Mouse (Mus musculus) neural tube, embryonic 11.5 days (tissue): ENCODE data around the gene Trappc2l. TPM values are rescaled to one million over a fixed set of nuclear protein-coding genes. Genes with fewer than 3 reads are reported as not detected.

ENCODE experiments used
- ATAC-seq: fragments of 200-750 bp; cut with Nextera tagmentation; 2 replicates; pipeline ENCODE4 v1.8.0; 2017; ENCODE audit warnings: moderate number of reproducible peaks, mild to moderate bottlenecking, moderate TSS enrichment, moderate library complexity; ENCODE audit not compliant: insufficient read depth, low FRiP score, low TSS enrichment
- DNase-seq: peaks from one replicate; pipeline ENCODE4 v3.0.0-alpha.2; 2015; ENCODE audit warnings: low spot score
- H3K27ac ChIP-seq: fragments of 300-500 bp; sonication (generic); 2 replicates; pipeline ENCODE4 v1.5.1; 2014; ENCODE audit warnings: low read depth, mild to moderate bottlenecking, low read length
- H3K27me3 ChIP-seq: fragments of 300-500 bp; sonication (generic); 2 replicates; pipeline ENCODE4 v1.6.1; 2014; ENCODE audit warnings: mild to moderate bottlenecking, low read length, mixed read lengths; ENCODE audit not compliant: control insufficient read depth, insufficient read depth
- H3K36me3 ChIP-seq: fragments of 300-500 bp; sonication (generic); 2 replicates; pipeline ENCODE4 v1.6.1; 2014; ENCODE audit warnings: mild to moderate bottlenecking, low read length, moderate library complexity, mixed read lengths; ENCODE audit not compliant: control insufficient read depth, insufficient read depth
- H3K4me1 ChIP-seq: fragments of 300-500 bp; sonication (generic); 2 replicates; pipeline ENCODE4 v1.6.1; 2014; ENCODE audit warnings: low read length, mixed read lengths; ENCODE audit not compliant: control insufficient read depth, insufficient read depth
- H3K4me2 ChIP-seq: fragments of 300-500 bp; sonication (generic); 2 replicates; pipeline ENCODE4 v1.6.1; 2014; ENCODE audit warnings: low read depth, mild to moderate bottlenecking, moderate library complexity
- H3K4me3 ChIP-seq: fragments of 300-500 bp; sonication (generic); 2 replicates; pipeline ENCODE4 v1.5.1; 2014; ENCODE audit warnings: low read depth, low read length
- H3K9ac ChIP-seq: fragments of 300-500 bp; sonication (generic); 2 replicates; pipeline ENCODE4 v1.6.1; 2014; ENCODE audit warnings: mild to moderate bottlenecking, low read length
- H3K9me3 ChIP-seq: fragments of 300-500 bp; sonication (generic); 2 replicates; pipeline ENCODE4 v1.6.1; 2016; ENCODE audit warnings: low read length; ENCODE audit not compliant: control insufficient read depth
- WGBS: fragments of 180-500 bp; shearing (Covaris S2); extraction: QIAGEN DNeasy Blood & Tissue Kit; methylation state at CpG from one replicate; pipeline ENCODE4 v1.1.7; 2014; 5-methylcytosine and 5-hydroxymethylcytosine counted together
- polyA plus RNA-seq: library from polyadenylated mRNA; unstranded; fragments of >200 nt; fragmentation: Nextera tagmentation; extraction: Ambion mirVana; gene quantifications from 2 replicates; pipeline ENCODE4 v1.2.1, GENCODE M21; 2014

The Trappc2l gene
- polyA plus RNA-seq, 1 experiment from 2014 or later: 59.7 TPM

DNA sequence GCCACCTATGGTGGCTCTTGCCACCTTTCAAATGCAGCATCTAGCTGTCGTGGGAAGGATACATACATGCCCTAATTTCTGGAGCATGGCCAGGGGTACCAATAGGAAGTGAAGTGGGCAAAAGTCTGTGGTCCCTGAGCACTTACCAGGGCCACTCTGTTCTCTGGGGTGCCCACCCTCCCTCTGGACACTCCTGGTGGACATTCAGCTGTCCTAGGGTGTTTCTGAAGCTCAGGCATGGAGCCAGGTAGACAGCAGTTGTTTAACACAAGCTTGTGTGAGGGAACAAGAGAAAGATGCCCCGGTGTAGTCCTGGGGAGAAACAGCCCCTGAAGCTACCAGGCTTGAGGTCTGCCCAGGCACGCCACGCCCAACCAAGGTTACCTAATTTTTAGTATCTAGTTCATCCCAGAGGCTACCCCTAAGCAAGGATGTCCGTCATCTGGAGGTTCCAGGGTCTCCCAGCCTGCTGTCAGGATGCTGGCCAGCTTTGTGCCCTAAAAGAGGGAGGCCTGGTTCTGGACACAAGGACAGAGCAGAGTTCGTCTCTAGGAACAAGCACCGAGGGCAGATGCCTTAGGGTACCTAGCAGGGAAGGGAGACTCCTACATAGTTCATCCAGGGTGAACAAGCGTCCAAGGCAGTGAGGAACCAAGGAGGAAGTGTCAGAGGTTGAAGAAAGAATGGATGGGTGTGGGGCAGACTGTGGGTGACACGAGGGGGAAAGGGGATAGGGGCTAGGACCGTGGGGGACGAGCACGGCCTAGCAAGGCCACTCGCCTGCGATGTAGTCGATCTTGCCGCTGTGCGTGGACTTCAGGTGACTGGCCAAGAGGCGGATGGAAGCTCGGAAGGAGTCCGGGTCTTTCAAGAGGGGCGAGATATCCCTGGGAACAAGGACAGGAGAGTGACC lies 35.4 kb upstream of the Trappc2l start:
- no peak for ATAC-seq

DNA sequence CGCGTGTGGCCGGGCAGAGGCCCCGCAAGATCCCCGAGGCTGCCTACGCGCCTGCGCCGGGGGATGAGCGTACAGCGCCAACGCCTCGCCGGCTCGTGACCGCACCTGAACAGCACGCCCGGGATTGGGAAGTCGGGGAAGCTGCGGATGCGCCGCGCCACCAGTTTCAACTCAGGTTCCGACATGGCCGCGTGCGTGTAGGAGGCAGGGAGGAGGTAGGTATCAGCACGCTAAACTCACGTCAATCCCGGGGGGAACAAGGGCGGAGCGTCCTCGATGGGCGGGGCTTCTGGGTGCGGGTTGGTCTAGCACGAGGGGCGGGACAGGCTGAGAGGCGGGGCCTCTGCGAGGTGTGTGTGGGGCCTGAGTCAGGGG lies 34.8 kb upstream of the Trappc2l start, which contains the start of gene Aprt:
TSS of gene Aprt (minus strand) at position 262 of the 375 bp plus-strand sequence.
- DNase-seq (peak; percentile 92), ATAC-seq (peak; percentile 81)
- H3K9ac ChIP-seq: peak within 1 kb of the TSS; percentile 87
- under 1% methylated on average over 39 of the region's 39 CpGs for WGBS
- H3K27me3 ChIP-seq: no peaks in the 10 kb centered on the region
- no peaks in the 10 kb centered on the region for H3K9me3 ChIP-seq
- H3K4me3 ChIP-seq: peak within 1 kb of the TSS; percentile 64
- H3K4me1 ChIP-seq: peaks cover 20% of the 10 kb centered on the region
- H3K27ac ChIP-seq: peak within 1 kb of the TSS; percentile 54; the same call in 1 of the 2 replicates
- H3K4me2 ChIP-seq: peak within 1 kb of the TSS; percentile 92
- H3K36me3 ChIP-seq: peaks cover 9% of the 10 kb centered on the region

More for the DNA sequence above, 35.4 kb upstream of the Trappc2l start:
- peak overlapping the region; percentile 64 for H3K4me3 ChIP-seq
- peaks cover 20% of the 10 kb centered on the region for H3K4me1 ChIP-seq
- peaks cover 16% of the 10 kb centered on the region for H3K36me3 ChIP-seq
- peak overlapping the region; percentile 87 for H3K9ac ChIP-seq
- peak overlapping the region; percentile 92 for H3K4me2 ChIP-seq
- WGBS: 20% methylated on average over 21 of the region's 21 CpGs
- DNase-seq: no peak
- peak overlapping the region; percentile 54; the same call in 1 of the 2 replicates for H3K27ac ChIP-seq
- H3K9me3 ChIP-seq: no peaks in the 10 kb centered on the region
- no peaks in the 10 kb centered on the region for H3K27me3 ChIP-seq

DNA sequence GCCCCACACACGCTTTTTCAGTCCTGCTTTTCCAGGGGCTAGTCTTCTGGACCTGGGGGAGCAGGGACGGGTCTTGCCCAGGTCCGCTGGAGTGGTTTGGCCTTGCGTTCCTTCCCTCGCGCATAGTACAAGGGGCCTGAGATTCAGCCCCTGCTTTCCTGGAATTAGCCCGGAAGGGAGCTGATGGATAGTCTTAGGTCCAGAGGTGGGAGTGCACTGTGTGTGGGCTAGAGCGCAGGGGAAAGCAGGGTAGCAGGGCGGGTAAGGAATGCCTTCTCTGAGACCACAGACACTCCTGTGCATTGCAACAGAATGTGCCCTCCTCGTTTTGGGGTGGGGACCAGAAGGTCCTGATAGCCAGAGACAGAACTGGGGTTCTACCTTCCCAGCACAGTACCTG lies 34.3 kb upstream of the Trappc2l start:
- H3K4me1 ChIP-seq: peaks cover 20% of the 10 kb centered on the region
- H3K27me3 ChIP-seq: no peaks in the 10 kb centered on the region
- no peaks in the 10 kb centered on the region for H3K9me3 ChIP-seq
- WGBS: 41% methylated on average over 10 of the region's 10 CpGs
- no peak overlapping the region for H3K27ac ChIP-seq
- ATAC-seq: peak; percentile 10; the same call in 1 of the 2 replicates
- H3K4me3 ChIP-seq: peak overlapping the region; percentile 64; the same call in 1 of the 2 replicates
- no peak for DNase-seq
- H3K9ac ChIP-seq: peak overlapping the region; percentile 14; the same call in 1 of the 2 replicates
- H3K36me3 ChIP-seq: peaks cover 5% of the 10 kb centered on the region
- H3K4me2 ChIP-seq: peak overlapping the region; percentile 92

DNA sequence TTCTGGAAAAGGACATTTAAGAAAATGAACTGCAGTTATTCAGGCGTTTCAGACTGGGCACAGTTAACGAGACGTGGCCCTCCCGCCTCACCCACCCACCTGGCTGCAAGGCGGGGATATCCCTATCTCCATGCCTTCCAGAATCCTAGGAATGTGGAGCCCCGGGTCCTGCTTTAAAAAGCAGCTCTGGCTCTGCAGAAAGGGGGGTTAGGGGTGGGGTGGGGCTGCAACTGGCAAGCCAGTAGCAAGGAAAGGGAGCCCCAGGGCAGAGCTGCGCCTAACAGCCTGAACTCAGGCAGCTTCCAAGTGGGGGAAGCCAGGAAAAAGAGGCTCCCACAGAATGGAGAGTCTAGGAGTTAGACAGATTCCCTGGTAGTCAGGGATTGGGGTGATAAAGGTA lies 32.2 kb upstream of the Trappc2l start:
- Histone ChIP-seq H3K36me3 (no peaks in the 10 kb centered on the region), H3K4me3 (no peak overlapping the region), H3K27me3 (no peaks in the 10 kb centered on the region), H3K27ac (no peak overlapping the region), H3K9me3 (no peaks in the 10 kb centered on the region), H3K9ac (no peak overlapping the region), H3K4me1 (peaks cover 20% of the 10 kb centered on the region), H3K4me2 (no peak overlapping the region)
- no peak for ATAC-seq
- no peak for DNase-seq
- 25% methylated on average over 7 of the region's 7 CpGs for WGBS

DNA sequence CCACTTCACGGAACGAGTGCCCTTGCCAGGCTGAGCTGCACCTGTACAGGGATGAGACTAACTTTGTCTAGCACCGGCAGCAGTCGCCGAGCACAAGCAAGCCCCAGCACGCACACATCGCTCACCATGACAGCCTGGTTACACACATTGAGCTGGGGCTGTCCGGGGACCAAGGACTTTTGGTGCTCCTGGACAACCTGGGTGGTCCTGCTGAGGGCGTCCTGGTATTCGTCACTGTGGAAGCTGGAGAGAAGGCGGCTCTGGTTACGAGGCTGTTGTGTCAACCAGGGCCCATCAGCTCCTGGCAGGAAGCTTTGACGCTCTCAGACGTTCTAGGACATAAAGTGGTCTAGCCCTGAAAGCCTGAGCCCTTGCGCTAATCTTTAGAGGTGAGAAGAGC lies 30.5 kb upstream of the Trappc2l start:
- WGBS: 57% methylated on average over 13 of the region's 15 CpGs
- H3K27me3 ChIP-seq: no peaks in the 10 kb centered on the region
- H3K4me1 ChIP-seq: peaks cover 11% of the 10 kb centered on the region

DNA sequence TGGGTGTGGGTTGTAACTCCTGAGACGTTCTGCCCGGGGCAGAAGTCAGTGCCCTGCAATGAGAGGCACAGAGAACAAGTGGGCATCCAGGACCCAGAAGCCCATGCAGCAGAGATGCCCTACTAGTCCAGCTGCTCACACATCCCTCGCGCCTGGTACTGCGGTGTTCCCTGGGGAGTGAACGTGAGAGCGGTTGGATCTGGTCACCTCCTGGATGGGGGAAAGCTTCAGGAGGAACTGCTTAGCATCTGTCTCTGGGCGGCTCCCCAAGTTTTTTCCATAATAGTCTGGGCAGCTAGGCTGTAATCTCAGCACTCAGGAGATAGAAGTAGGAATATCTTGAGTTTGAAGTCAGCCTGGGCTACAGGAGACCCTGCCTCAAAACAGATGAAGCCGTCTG lies 26.5 kb upstream of the Trappc2l start:
- Histone ChIP-seq H3K27ac (no peak overlapping the region), H3K9ac (no peak overlapping the region), H3K4me3 (no peak overlapping the region), H3K9me3 (no peaks in the 10 kb centered on the region), H3K4me1 (no peaks in the 10 kb centered on the region), H3K36me3 (no peaks in the 10 kb centered on the region), H3K27me3 (no peaks in the 10 kb centered on the region), H3K4me2 (no peak overlapping the region)
- no peak for DNase-seq
- WGBS: 80% methylated on average over 9 of the region's 9 CpGs
- ATAC-seq: no peak

More for the DNA sequence above, 30.5 kb upstream of the Trappc2l start:
- Histone ChIP-seq H3K36me3 (no peaks in the 10 kb centered on the region), H3K27ac (no peak overlapping the region), H3K9me3 (no peaks in the 10 kb centered on the region), H3K4me2 (no peak overlapping the region), H3K9ac (no peak overlapping the region), H3K4me3 (no peak overlapping the region)
- DNase-seq (no peak), ATAC-seq (no peak)

DNA sequence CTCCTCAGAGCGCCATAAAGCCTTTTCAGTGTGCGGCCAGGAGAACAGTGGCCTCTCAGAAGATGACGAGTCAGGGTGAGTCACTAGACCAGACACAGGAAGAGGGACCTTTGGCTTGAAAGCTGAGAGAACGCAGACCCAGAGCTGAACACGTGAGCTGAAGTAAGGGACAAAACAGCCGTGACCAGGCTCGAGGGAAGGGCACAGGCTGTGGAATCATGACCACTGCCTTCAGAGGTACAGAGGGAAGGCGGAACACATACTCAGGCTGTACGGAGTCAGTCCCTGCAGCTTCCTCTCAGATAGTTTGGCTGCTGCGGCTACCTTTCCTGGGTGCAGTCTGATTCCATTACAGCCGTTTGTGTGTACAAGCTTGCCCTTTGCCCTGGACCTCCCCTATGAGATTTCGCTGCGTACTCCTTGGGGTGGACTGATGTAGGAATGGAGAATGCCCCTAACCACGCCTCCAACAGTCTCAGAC lies 26.0 kb upstream of the Trappc2l start:
- H3K27me3 ChIP-seq: no peaks in the 10 kb centered on the region
- H3K9ac ChIP-seq: no peak overlapping the region
- DNase-seq (no peak), ATAC-seq (no peak)
- no peak overlapping the region for H3K4me3 ChIP-seq
- 72% methylated on average over 14 of the region's 14 CpGs for WGBS
- no peaks in the 10 kb centered on the region for H3K9me3 ChIP-seq
- no peaks in the 10 kb centered on the region for H3K4me1 ChIP-seq
- no peak overlapping the region for H3K4me2 ChIP-seq
- no peak overlapping the region for H3K27ac ChIP-seq
- no peaks in the 10 kb centered on the region for H3K36me3 ChIP-seq

DNA sequence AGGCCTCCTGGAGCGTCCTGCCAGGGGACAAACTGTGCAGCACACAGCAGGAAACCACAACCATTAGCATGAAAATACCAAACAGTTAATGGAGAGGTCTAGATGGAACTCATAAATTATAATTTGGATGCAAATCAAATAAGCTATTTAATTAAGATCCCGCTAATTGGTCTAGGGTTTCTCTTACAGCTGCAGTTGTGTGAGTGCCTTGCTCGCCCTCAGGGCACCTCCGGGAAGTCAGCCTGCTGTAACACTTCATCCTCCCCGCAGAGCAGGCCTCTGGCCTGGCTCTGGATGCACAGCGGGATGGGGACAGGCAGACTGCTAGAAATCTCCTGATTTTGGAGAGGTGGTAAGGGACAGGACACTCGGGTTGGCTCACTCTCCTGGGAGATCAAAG lies 25.3 kb upstream of the Trappc2l start:
- Histone ChIP-seq H3K4me3 (no peak overlapping the region), H3K27me3 (no peaks in the 10 kb centered on the region), H3K36me3 (no peaks in the 10 kb centered on the region), H3K4me1 (no peaks in the 10 kb centered on the region), H3K9ac (no peak overlapping the region), H3K4me2 (no peak overlapping the region), H3K27ac (no peak overlapping the region), H3K9me3 (no peaks in the 10 kb centered on the region)
- DNase-seq: no peak
- ATAC-seq: no peak
- WGBS: 62% methylated on average over 7 of the region's 7 CpGs

DNA sequence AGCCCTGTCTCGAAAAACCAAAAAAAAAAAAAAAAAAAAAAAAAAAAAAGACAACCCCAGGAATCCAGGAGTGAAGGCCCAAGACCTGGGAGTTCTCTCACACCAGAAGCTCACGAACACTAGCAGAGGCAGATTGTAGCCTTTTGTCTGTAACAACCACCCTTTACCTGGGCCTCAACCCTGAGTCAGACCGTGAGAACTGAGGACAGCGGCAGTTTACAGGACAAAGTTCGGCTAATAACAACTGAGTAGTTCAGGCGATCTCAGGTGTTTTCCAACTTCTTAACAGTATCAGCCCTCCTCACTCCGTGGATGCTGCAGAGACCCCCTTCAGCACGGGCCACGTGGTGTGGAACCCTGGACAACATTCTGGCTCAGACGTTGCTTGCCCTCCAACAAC lies 24.7 kb upstream of the Trappc2l start:
- no peaks in the 10 kb centered on the region for H3K36me3 ChIP-seq
- DNase-seq: no peak
- H3K27me3 ChIP-seq: no peaks in the 10 kb centered on the region
- 88% methylated on average over 10 of the region's 10 CpGs for WGBS
- ATAC-seq: no peak
- H3K9ac ChIP-seq: no peak overlapping the region
- H3K4me1 ChIP-seq: no peaks in the 10 kb centered on the region
- no peaks in the 10 kb centered on the region for H3K9me3 ChIP-seq
- no peak overlapping the region for H3K27ac ChIP-seq
- no peak overlapping the region for H3K4me2 ChIP-seq
- H3K4me3 ChIP-seq: no peak overlapping the region
